Mouse (Mus musculus) limb, embryonic 15.5 days (tissue): ENCODE measurements around the gene Gpld1. TPM values are rescaled to one million over a fixed set of nuclear protein-coding genes. Genes with fewer than 3 reads are reported as not detected.

Experiments
- ATAC-seq: fragments of 200-750 bp; cut with Nextera tagmentation; 2 replicates; pipeline ENCODE4 v1.8.0; 2017; ENCODE audit warnings: low read depth, moderate TSS enrichment; ENCODE audit not compliant: insufficient number of reproducible peaks, low FRiP score, low TSS enrichment
- H3K27ac ChIP-seq: fragments of 300-500 bp; sonication (generic); 2 replicates; pipeline ENCODE4 v1.5.1; 2015; ENCODE audit warnings: moderate library complexity, mild to moderate bottlenecking, inconsistent platforms
- H3K27me3 ChIP-seq: fragments of 300-500 bp; sonication (generic); 2 replicates; pipeline ENCODE4 v1.6.1; 2015; ENCODE audit warnings: inconsistent platforms
- H3K36me3 ChIP-seq: fragments of 300-500 bp; sonication (generic); 2 replicates; pipeline ENCODE4 v1.6.1; 2015; ENCODE audit warnings: inconsistent platforms
- H3K4me1 ChIP-seq: fragments of 300-500 bp; sonication (generic); 2 replicates; pipeline ENCODE4 v1.6.1; 2015; ENCODE audit warnings: inconsistent platforms
- H3K4me2 ChIP-seq: fragments of 300-500 bp; sonication (generic); 2 replicates; pipeline ENCODE4 v1.6.1; 2015; ENCODE audit warnings: mild to moderate bottlenecking, inconsistent platforms
- H3K4me3 ChIP-seq: fragments of 300-500 bp; sonication (generic); 2 replicates; pipeline ENCODE4 v1.5.1; 2015; ENCODE audit warnings: mild to moderate bottlenecking, inconsistent platforms
- H3K9ac ChIP-seq: fragments of 300-500 bp; sonication (generic); 2 replicates; pipeline ENCODE4 v1.6.1; 2015; ENCODE audit warnings: inconsistent platforms
- H3K9me3 ChIP-seq: fragments of 300-500 bp; sonication (generic); 2 replicates; pipeline ENCODE4 v1.6.1; 2016; ENCODE audit warnings: inconsistent platforms
- WGBS: fragments of 180-500 bp; shearing (Covaris S2); methylation state at CpG from one replicate; pipeline ENCODE4 v1.1.7; 2015; 5-methylcytosine and 5-hydroxymethylcytosine counted together
- polyA plus RNA-seq: library from polyadenylated mRNA; unstranded; fragments of >200 nt; fragmentation: Nextera tagmentation; extraction: Ambion mirVana; gene quantifications from 2 replicates; pipeline ENCODE4 v1.2.1, GENCODE M21; 2015

The Gpld1 gene
- polyA plus RNA-seq, 1 experiment from 2014 or later = 4.6 TPM

DNA sequence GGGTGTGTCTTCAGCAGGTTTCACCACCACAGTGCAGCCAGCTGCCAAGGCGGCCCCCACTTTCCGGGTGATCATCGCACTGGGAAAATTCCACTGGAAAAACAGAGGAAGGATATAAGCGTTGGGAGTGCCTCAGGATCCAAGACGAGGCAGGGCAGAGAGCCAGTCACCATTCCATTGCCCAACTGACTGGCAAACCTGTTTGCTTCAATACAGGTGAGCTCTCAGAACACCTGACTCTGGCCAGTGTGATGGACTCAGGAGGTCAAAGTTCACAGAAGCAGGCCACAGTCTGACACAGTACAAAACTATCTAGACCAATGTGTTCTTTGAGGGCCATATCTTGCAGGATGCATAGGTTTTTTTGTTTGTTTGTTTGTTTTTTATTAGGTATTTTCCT, 19.0 kb upstream of the Gpld1 start:
- no peak overlapping the region for H3K27ac ChIP-seq

DNA sequence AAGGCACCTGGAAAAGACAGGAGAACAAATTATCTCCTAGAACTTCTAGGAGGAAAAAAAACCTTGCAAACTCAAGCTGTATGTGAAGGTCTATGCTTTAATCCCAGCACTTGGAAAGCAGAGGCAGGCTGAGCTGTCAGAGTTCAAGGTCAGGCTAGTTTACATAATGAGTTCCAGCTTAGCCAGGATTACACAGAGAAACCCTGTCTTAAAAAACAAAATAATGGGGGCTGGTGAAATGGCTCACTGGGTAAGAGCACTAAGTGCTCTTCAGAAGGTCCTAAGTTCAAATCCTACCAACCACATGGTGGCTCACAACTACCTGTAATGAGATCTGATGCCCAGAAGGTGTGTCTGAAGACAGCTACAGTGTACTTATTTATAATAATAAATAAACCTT, 12.4 kb upstream of the Gpld1 start:
- Histone ChIP-seq H3K9ac (no peak overlapping the region), H3K4me2 (no peak overlapping the region), H3K4me1 (0 out of 2 replicates have a peak, but pooled peaks cover 3% of the 10 kb centered on the region), H3K27me3 (no peaks in the 10 kb centered on the region), H3K36me3 (no peaks in the 10 kb centered on the region), H3K9me3 (no peaks in the 10 kb centered on the region), H3K4me3 (no peak overlapping the region), H3K27ac (no peak overlapping the region)
- ATAC-seq = no peak

More for the DNA sequence above, 19.0 kb upstream of the Gpld1 start:
- Histone ChIP-seq H3K36me3 (peaks cover 17% of the 10 kb centered on the region; the same call in 1 of the 2 replicates), H3K27me3 (no peaks in the 10 kb centered on the region), H3K9me3 (no peaks in the 10 kb centered on the region), H3K4me2 (no peak overlapping the region), H3K4me3 (no peak overlapping the region), H3K9ac (no peak overlapping the region), H3K4me1 (no peaks in the 10 kb centered on the region)
- 91% methylated on average over 5 of the region's 5 CpGs for WGBS
- ATAC-seq = no peak

- H3K4me3 ChIP-seq = no peak overlapping the region
- no peaks in the 10 kb centered on the region for H3K27me3 ChIP-seq
- WGBS = 91% methylated on average over 7 of the region's 7 CpGs
- no peak overlapping the region for H3K4me2 ChIP-seq
- no peaks in the 10 kb centered on the region for H3K9me3 ChIP-seq
- no peak for ATAC-seq
- no peak overlapping the region for H3K27ac ChIP-seq
- peaks cover 9% of the 10 kb centered on the region; the same call in 1 of the 2 replicates for H3K4me1 ChIP-seq
- no peak overlapping the region for H3K9ac ChIP-seq
- H3K36me3 ChIP-seq = no peaks in the 10 kb centered on the region
Measured at GRCm38 (mm10) chr13:24933199-24933598, 9.8 kb upstream of the Gpld1 start.

DNA sequence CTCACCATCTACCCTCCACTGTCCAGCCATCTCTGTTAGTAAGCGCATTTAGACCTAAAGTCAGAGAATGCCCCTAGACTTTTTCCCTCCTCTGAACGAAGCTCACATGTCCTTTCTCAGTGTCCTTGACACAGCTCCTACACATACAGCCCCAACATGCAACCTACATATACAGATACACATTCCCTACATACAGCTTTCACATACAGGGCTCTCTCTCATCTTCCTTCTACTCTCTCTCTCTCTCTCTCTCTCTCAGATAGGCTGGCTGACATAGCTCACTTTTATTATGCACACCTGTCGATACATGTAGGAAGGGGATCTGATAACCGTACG, 6.2 kb upstream of the Gpld1 start:
- H3K27me3 ChIP-seq = no peaks in the 10 kb centered on the region
- 41% methylated on average over 5 of the region's 5 CpGs for WGBS
- peak overlapping the region; percentile 88 for H3K4me3 ChIP-seq
- H3K36me3 ChIP-seq = no peaks in the 10 kb centered on the region
- ATAC-seq = 0 out of 2 replicates have a peak, but pooled peaks have one; percentile 15
- peak overlapping the region; percentile 79 for H3K4me2 ChIP-seq
- H3K9ac ChIP-seq = peak overlapping the region; percentile 90; the same call in 1 of the 2 replicates
- no peak overlapping the region; the same call in 1 of the 2 replicates for H3K27ac ChIP-seq
- no peaks in the 10 kb centered on the region for H3K9me3 ChIP-seq
- H3K4me1 ChIP-seq = peaks cover 13% of the 10 kb centered on the region; the same call in 1 of the 2 replicates

DNA sequence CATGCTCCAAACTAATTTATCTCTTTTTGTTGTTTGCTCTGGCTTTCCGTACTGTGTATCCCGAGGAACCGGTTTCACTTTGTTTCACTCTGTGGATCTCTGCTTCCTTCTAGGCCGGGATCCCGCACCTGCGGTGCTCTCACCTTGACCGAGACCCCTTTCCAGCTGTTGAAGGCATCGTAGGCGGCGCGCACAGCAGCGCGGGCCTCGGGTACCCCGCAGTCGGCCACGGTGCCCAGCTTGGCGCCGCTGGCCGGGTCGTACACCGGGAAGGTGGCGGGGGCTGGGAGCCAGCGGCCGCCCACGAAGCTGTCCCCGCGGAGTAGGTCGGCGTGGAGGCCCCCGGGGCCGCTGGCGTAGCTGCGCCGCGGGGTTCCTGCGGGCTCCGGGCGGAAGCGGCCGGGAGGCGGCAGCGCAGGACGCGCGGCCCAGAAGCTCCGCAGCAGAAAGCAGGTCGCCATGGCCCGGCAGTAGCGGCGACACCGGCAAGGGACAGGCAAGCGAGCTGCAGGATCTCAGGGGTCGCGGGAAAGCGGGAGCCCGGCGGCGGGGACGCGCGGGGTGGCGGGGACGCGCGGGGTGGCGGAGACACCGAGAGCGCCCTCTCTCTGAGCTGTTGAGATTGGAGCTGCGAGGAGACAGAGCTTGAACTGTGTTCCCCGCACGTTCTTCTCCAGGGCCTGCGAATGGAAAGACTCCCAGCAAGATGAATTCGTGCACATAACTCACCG, 5.7 kb upstream of the Gpld1 start, which contains the start of gene Aldh5a1:
TSS of gene Aldh5a1 (minus strand) at position 554 of the 731 bp plus-strand sequence.
- no peaks in the 10 kb centered on the region for H3K27me3 ChIP-seq
- H3K36me3 ChIP-seq = no peaks in the 10 kb centered on the region
- H3K9me3 ChIP-seq = no peaks in the 10 kb centered on the region
- H3K4me1 ChIP-seq = peaks cover 13% of the 10 kb centered on the region; the same call in 1 of the 2 replicates
- peak; percentile 79 for ATAC-seq
- peak within 1 kb of the TSS; percentile 79 for H3K4me2 ChIP-seq
- H3K9ac ChIP-seq = peak within 1 kb of the TSS; percentile 90
- under 1% methylated on average over 75 of the region's 75 CpGs for WGBS
- peak within 1 kb of the TSS; percentile 88 for H3K4me3 ChIP-seq
- H3K27ac ChIP-seq = peak within 1 kb of the TSS; percentile 87

GRCm38 (mm10) chr13:24937839-24938166, 5.1 kb upstream of the Gpld1 start:
- Histone ChIP-seq H3K27ac (0 out of 2 replicates have a peak overlapping the region, but pooled peaks have one; percentile 87), H3K4me3 (peak overlapping the region; percentile 88), H3K27me3 (no peaks in the 10 kb centered on the region), H3K9ac (peak overlapping the region; percentile 90), H3K9me3 (no peaks in the 10 kb centered on the region), H3K4me2 (peak overlapping the region; percentile 79), H3K4me1 (peaks cover 13% of the 10 kb centered on the region; the same call in 1 of the 2 replicates), H3K36me3 (no peaks in the 10 kb centered on the region)
- no peak for ATAC-seq
- WGBS = 14% methylated on average over 12 of the region's 12 CpGs

GRCm38 (mm10) chr13:24938683-24939082, 4.3 kb upstream of the Gpld1 start:
- ATAC-seq = no peak
- H3K27ac ChIP-seq = no peak overlapping the region
- WGBS = 39% methylated on average over 9 of the region's 9 CpGs

DNA sequence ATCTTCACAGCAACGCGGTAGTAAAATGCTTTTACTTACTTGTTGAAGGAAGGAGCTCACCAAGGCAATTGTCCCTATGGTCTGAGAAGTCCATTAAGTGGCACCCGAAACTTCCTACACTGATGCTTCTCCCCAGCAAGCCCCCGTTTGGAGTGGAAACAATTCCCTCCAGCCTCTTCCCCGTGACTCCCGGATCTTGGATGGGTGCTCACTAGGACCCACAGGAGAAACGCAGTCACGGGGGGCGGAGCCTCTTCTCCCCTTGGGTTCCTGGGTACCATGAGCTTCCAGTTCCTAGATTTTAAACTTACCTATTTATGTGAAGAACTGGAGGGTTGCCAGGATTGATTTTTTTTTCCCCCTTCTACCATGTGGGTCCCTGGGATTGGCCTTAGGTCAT, 3.5 kb upstream of the Gpld1 start:
- Histone ChIP-seq H3K36me3 (no peaks in the 10 kb centered on the region), H3K9ac (no peak overlapping the region), H3K27ac (no peak overlapping the region), H3K4me3 (no peak overlapping the region), H3K4me2 (no peak overlapping the region), H3K9me3 (no peaks in the 10 kb centered on the region), H3K27me3 (no peaks in the 10 kb centered on the region), H3K4me1 (peaks cover 10% of the 10 kb centered on the region; the same call in 1 of the 2 replicates)
- ATAC-seq = no peak
- WGBS = 88% methylated on average over 9 of the region's 9 CpGs

More at GRCm38 (mm10) chr13:24938683-24939082, 4.3 kb upstream of the Gpld1 start:
- no peaks in the 10 kb centered on the region for H3K9me3 ChIP-seq
- no peak overlapping the region for H3K9ac ChIP-seq
- peaks cover 10% of the 10 kb centered on the region; the same call in 1 of the 2 replicates for H3K4me1 ChIP-seq
- no peaks in the 10 kb centered on the region for H3K27me3 ChIP-seq
- H3K4me3 ChIP-seq = no peak overlapping the region
- H3K36me3 ChIP-seq = no peaks in the 10 kb centered on the region
- H3K4me2 ChIP-seq = no peak overlapping the region

GRCm38 (mm10) chr13:24943303-24943702, 351 bp downstream of the Gpld1 start:
- Histone ChIP-seq H3K4me2 (no peak overlapping the region), H3K27me3 (no peaks in the 10 kb centered on the region), H3K9ac (no peak overlapping the region), H3K27ac (no peak overlapping the region), H3K4me3 (no peak overlapping the region), H3K4me1 (0 out of 2 replicates have a peak, but pooled peaks cover 3% of the 10 kb centered on the region), H3K9me3 (no peaks in the 10 kb centered on the region), H3K36me3 (no peaks in the 10 kb centered on the region)
- ATAC-seq = no peak
- 77% methylated on average over 8 of the region's 8 CpGs for WGBS

DNA sequence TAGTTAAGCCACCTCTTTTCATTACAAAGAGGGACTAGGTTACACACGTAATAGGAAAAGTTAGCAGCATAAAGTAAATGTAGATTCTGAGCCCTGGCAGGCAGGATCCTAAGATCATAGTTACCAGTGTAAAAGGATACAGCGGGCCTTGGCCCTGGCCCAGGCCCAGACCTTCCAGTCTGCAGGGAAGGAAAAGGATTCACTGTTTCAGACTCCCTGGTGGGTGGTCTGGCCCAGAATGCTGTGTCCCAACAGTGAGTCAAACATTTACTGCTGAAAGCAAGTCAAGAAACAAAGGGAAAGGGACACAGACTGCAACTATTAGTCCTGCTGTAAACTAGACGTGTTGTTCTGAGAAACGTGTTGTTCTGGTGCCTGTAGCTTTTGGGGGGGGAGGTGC, 2.6 kb downstream of the Gpld1 start:
- Histone ChIP-seq H3K4me3 (no peak overlapping the region), H3K9ac (no peak overlapping the region), H3K4me2 (no peak overlapping the region), H3K9me3 (no peaks in the 10 kb centered on the region), H3K27ac (no peak overlapping the region), H3K36me3 (no peaks in the 10 kb centered on the region), H3K4me1 (no peaks in the 10 kb centered on the region), H3K27me3 (no peaks in the 10 kb centered on the region)
- WGBS = 17% methylated on average over 4 of the region's 4 CpGs
- ATAC-seq = 0 out of 2 replicates have a peak, but pooled peaks have one; percentile 30

- H3K9ac ChIP-seq = no peak overlapping the region
- H3K9me3 ChIP-seq = no peaks in the 10 kb centered on the region
- 87% methylated on average over 5 of the region's 5 CpGs for WGBS
- ATAC-seq = no peak
- H3K36me3 ChIP-seq = no peaks in the 10 kb centered on the region
- H3K4me3 ChIP-seq = no peak overlapping the region
- no peak overlapping the region for H3K27ac ChIP-seq
- no peaks in the 10 kb centered on the region for H3K4me1 ChIP-seq
- H3K4me2 ChIP-seq = no peak overlapping the region
- H3K27me3 ChIP-seq = no peaks in the 10 kb centered on the region
Measured at GRCm38 (mm10) chr13:24947158-24947557, 4.2 kb downstream of the Gpld1 start.

- Histone ChIP-seq H3K9ac (no peak overlapping the region), H3K9me3 (no peaks in the 10 kb centered on the region), H3K4me2 (no peak overlapping the region), H3K36me3 (no peaks in the 10 kb centered on the region), H3K4me3 (no peak overlapping the region), H3K27me3 (no peaks in the 10 kb centered on the region), H3K4me1 (no peaks in the 10 kb centered on the region), H3K27ac (no peak overlapping the region)
- 90% methylated on average over 6 of the region's 6 CpGs for WGBS
- ATAC-seq = no peak
Measured at GRCm38 (mm10) chr13:24948870-24949269, 5.9 kb downstream of the Gpld1 start.
